Mouse (Mus musculus): ENCODE data around the gene Nubpl.

GRCm38 (mm10) chr12:52297988-52298387, 200.5 kb downstream of the Nubpl start:
- TF ChIP-seq CTCF (IDR thresholded peaks at IDR 0.05; ENCODE audit: insufficient read depth, low read length) = no peak
- TF ChIP-seq POLR2A (IDR thresholded peaks at IDR 0.05; ENCODE audit: borderline replicate concordance, extremely low read depth, low read depth, low read length) = no peak

All from lung, adult 2 months (tissue).